Mouse (Mus musculus) lung, postnatal 4 days (tissue): ENCODE data around the gene Cpeb3.
"Not testable (repeated sequence)": the region's sequence is repeated elsewhere in the genome, so short reads cannot be mapped to it uniquely, and the experiment has no call there.

Experiments used
- DNase-seq, 2 experiments: peaks; one replicate each; pipeline ENCODE4 v3.0.0; 2021

The Cpeb3 gene

GRCm38 (mm10) chr19:37078571-37078970, 129.8 kb downstream of the Cpeb3 start:
- no peak for DNase-seq

GRCm38 (mm10) chr19:37078064-37078463, 130.3 kb downstream of the Cpeb3 start:
- peak in 1 of 2 experiments; percentile 25 for DNase-seq

- DNase-seq: not testable (repeated sequence)
Observed at GRCm38 (mm10) chr19:37077258-37077657, 131.1 kb downstream of the Cpeb3 start.

- peak in 1 of 2 experiments; percentile 23 for DNase-seq
Observed at GRCm38 (mm10) chr19:37076646-37077045, 131.8 kb downstream of the Cpeb3 start.

GRCm38 (mm10) chr19:37076116-37076515, 132.3 kb downstream of the Cpeb3 start:
- DNase-seq: no peak

GRCm38 (mm10) chr19:37075690-37076089, 132.7 kb downstream of the Cpeb3 start:
- DNase-seq: peak in 1 of 2 experiments; percentile 20

- no peak for DNase-seq
Observed at GRCm38 (mm10) chr19:37074726-37075125, 133.7 kb downstream of the Cpeb3 start.

- DNase-seq: no peak
Observed at GRCm38 (mm10) chr19:37074276-37074675, 134.1 kb downstream of the Cpeb3 start.

- DNase-seq: no peak
Observed at GRCm38 (mm10) chr19:37072871-37073629, 135.4 kb downstream of the Cpeb3 start.

- DNase-seq: no peak
Observed at GRCm38 (mm10) chr19:37069243-37069642, 139.2 kb downstream of the Cpeb3 start.

GRCm38 (mm10) chr19:37060078-37060477, 148.3 kb downstream of the Cpeb3 start:
- DNase-seq: no peak

- peak in 1 of 2 experiments; percentile 26 for DNase-seq
Observed at GRCm38 (mm10) chr19:37059623-37060022, 148.8 kb downstream of the Cpeb3 start.

- DNase-seq: no peak
Observed at GRCm38 (mm10) chr19:37057161-37057905, 151.1 kb downstream of the Cpeb3 start.

- DNase-seq: no peak
Observed at GRCm38 (mm10) chr19:37055976-37056556, 152.3 kb downstream of the Cpeb3 start.

- peak in 1 of 2 experiments; percentile 67 for DNase-seq
Observed at GRCm38 (mm10) chr19:37050643-37051345, 157.6 kb downstream of the Cpeb3 start.

- no peak for DNase-seq
Observed at GRCm38 (mm10) chr19:37048507-37048906, 159.9 kb downstream of the Cpeb3 start.

- DNase-seq: no peak
Observed at GRCm38 (mm10) chr19:37044431-37044830, 164.0 kb downstream of the Cpeb3 start.

GRCm38 (mm10) chr19:37040906-37041305, 167.5 kb downstream of the Cpeb3 start:
- no peak for DNase-seq

GRCm38 (mm10) chr19:37032364-37032763, 176.0 kb downstream of the Cpeb3 start:
- DNase-seq: no peak

- no peak for DNase-seq
Observed at GRCm38 (mm10) chr19:37031446-37031845, 177.0 kb downstream of the Cpeb3 start.

GRCm38 (mm10) chr19:37029771-37030170, 178.6 kb downstream of the Cpeb3 start:
- no peak for DNase-seq

GRCm38 (mm10) chr19:37026408-37026807, 182.0 kb downstream of the Cpeb3 start:
- DNase-seq: no peak

GRCm38 (mm10) chr19:37025839-37026319, 182.5 kb downstream of the Cpeb3 start:
- DNase-seq: no peak
